Mouse (Mus musculus) urinary bladder, adult 2 months (tissue): ENCODE results near the gene Dop1b. TPM values are rescaled to one million over a fixed set of nuclear protein-coding genes. Genes with fewer than 3 reads are reported as not detected.
A peak's percentile ranks its signal among the peaks of the same experiment; 100 is the strongest.
"Not testable (repeated sequence)": the region's sequence is repeated elsewhere in the genome, so short reads cannot be mapped to it uniquely, and the experiment has no call there.

Experiments
- DNase-seq: peaks from one replicate; pipeline ENCODE4 v3.0.0; 2022; ENCODE audit warnings: low spot score
- polyA plus RNA-seq: library from polyadenylated mRNA; depleted of rRNA; stranded (reverse); fragments of >200 nt; gene quantifications from 2 replicates; pipeline ENCODE4 v1.2.3, GENCODE M21; 2012; rRNA removed

Gene Dop1b
- 30.7 and 34.3 TPM in 2 replicates for polyA plus RNA-seq

DNA sequence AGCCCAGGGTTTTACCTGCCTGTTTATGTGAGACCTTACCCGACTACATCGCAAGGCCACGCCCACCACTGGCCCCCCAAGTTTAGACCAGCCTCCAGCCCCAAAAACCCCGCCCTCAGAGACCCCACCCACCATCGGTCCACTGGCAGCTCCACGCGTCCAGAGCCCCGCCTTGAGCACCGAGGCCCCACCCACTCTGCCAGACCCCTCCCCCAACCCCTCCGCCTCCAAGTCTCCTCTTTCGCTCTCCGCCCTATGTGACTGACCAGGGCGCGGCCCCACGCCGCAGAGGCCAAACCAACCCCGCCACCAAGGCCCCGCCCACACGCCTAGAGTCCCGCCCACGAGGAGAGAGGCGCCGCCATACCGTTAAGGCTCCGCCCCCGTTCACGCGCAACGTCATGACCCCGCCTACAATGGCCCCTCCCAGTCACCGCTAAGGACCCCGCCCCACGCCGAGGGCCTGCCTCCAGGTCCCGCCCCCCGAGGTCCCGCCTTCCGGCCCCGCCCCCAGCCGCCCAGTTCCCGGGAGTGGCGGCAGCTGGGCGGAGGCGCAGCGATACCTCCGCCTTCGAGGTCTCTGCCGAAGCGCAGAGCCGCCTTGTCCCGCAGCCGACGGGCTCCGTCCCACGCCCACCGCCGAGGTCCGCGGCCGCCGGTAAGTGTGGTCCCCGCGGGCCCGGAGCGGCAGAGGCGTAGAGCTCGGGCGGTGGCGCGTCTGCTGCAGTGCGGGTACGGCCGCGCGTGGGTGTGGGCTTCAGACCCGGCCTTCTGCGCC, at the start of gene Dop1b:
Gene Dop1b (plus strand): TSS at position 494 of the 778 bp plus-strand sequence.
- peak; percentile 97 for DNase-seq

DNA sequence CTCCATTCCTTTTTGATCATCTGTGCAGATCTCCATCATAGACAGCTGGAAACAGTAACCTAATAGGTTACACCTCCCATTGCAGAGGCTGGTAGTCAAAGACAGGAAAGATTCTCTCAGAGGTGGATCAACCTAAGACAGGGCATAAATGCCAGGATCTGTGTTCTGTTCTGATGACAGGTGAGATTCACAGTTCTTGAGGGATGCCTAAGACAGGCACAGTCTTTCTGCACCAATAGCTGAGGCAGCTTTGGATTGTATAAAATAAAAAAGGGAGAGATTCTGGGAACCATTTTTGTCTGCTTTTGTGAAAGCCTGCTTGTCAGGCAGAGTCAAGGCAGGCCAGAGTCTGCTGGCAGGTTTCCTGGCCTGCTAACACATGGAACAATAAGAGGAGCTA, 43.7 kb upstream of the Dop1b start:
- no peak for DNase-seq

DNA sequence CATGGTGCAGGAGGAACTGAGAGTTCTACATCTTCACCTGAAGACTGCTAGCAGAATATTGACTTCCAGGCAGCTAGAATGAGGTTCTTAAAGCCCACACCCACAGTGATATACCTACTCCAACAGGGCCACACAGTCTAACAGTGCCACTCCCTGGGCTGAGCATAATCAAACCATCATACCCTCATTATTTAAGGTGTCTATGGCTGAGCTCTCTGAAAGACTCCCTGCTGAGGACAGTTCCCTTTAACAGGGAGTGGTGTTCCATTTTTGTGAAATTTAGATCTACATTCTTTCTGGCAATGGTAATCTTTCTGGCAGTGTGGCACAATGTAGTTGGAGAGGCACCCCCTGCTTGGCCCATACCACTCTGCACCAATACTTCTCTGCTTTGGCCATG, 42.2 kb upstream of the Dop1b start:
- DNase-seq: no peak

DNA sequence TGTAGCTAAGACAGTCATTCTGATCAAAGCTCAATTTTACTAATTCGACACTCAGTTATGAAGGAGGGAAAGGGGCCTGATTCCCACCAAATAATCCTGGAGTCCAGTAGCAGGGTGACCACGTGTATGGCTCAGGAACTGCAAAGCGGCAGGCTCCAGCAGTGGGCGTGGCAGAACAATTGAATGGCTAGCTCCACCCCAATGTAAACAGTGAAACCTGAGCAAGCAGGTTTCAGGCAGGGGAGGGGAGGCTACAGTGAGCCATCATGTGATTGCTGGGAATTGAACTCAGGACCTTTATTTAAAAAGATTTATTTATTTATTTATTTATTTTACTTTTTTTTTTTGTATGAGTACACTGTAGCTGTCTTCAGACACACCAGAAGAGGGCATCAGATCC, 41.2 kb upstream of the Dop1b start:
- DNase-seq: not testable (repeated sequence)

DNA sequence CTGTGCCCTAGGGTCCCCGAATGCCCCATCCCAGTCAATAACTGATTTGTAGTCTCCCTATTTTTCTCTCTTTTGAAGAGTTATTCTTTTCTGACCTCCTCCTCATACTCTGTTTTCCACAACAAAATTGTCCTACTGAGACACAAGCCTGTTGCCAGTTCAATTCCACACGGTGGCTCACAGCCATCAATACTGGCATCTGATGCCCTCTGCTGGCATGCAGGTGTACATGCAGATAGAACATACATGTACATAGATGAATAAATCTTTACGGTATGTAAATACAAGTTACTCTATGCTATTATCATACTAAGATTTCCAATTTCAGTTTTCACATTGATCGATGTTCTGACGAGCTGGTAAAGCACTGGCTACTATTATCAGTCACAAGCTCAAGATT, 40.6 kb upstream of the Dop1b start:
- DNase-seq: no peak

DNA sequence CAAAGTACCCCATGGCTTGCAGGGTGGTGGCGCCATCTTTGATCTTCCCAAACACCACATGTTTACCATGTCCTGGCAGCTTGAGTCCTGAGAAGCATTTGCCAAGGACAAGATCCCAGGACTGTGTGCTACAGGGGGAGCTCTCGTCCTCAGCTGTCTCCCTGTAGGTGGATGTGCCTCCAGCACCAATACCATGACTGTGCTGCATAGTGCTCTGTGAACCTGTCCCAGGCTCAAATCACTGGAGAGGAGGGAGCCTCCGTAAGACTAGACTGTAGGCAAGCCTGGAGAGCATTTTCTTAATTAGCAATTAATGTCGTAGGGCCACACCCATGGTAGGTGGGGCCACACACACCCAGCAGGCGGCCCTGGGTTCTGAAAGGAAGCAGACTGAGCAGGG, 35.3 kb upstream of the Dop1b start:
- DNase-seq: no peak

DNA sequence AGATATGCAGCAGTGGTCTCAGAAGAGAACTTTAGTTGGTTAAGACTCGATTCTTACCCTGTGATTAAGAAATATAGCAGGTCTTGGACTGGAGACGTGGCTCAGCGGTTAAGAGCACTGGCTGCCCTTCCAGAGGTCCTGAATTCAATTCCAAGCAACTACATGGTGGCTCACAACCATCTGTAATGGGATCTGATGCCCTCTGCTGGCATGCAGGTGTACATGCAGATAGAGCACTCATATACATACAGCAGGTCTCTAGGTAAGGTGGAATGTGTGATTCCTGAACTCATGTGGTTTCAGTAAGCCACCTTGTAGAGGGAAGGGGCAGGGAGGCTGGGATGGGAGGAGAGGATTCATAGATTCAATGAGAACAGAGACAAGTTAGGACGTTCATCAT, 33.5 kb upstream of the Dop1b start:
- no peak for DNase-seq

DNA sequence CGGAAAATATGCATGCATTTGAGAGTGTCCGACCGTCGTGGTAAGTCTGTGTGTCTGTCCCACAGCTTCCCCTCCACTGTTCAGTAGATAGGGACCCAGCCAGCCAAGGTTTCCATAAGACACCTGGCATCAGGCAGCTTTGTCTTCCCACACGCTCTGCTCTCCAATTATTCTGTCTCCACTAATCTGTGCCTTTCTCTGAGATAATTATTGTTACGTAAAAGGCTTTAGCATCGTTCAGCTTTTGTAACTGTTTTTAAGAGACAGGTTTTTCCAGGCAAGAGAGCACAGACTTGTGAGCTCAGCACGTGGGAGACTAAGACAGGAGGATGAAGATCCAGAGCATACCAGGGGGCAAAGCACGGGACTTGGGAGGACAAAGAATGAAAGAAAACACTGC, 32.5 kb upstream of the Dop1b start:
- DNase-seq: no peak

DNA sequence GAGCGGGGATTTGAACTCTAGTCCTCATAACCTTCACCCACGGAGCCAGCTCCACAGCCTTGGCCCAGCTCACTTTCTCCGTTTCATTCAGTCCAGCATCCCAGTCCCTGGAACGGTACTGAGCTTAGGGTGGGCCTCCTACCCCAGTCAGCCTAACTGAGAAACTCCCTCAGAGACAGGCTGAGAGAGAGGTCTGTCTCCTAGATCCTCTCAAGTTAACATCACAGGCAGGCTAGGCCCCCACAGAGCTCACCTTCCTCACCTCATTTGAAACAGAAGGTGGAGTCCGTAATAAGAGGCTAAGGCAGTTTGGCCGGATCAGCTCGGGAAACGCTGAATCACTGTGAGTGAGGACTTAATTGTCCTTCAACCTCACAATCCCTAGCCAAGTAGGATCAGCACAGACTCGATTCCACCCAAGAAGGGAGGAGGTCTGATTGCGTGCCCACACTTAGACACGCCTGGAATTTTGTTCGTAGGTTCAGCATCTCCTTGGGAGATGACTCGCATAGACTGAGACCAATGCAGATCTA, 29.5 kb upstream of the Dop1b start:
- DNase-seq: no peak

DNA sequence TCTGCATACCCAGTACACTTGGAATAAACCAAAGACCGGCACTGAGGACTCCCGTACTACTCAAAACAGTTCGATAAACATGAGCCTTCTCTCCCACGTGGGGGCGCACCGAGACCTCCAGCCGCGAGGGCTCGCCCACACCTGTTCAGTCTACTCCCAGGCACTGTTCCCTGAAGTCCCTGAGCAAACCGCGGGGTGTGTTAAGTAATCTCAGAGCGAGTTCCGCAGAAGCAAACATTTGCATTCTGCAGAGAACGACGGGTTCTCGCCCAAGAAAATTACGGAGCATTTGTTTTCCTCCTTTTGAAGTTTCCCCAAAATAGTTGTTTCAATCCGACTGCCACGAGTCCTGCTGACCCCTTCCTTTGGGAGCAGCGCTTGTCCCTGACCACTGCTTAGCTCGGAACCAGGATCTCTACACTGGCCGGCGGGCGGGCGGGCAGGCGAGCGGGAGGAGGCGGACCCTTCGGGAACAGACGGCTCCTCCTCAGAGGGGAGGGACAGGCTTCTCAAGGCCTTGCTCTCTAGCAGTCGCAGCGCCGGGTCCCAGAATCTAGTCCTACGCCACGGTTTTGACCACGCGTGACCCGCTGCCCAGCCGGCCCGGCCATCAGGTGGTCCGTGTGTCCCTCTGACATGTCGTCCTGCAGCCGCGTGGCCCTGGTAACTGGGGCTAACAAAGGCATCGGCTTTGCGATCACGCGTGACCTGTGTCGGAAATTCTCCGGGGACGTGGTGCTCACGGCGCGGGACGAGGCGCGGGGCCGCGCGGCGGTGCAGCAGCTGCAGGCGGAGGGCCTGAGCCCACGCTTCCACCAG, 28.8 kb upstream of the Dop1b start, which contains the start of gene Cbr3:
Gene Cbr3 (plus strand): TSS at position 527 of the 819 bp plus-strand sequence.
- peak; percentile 60 for DNase-seq

DNA sequence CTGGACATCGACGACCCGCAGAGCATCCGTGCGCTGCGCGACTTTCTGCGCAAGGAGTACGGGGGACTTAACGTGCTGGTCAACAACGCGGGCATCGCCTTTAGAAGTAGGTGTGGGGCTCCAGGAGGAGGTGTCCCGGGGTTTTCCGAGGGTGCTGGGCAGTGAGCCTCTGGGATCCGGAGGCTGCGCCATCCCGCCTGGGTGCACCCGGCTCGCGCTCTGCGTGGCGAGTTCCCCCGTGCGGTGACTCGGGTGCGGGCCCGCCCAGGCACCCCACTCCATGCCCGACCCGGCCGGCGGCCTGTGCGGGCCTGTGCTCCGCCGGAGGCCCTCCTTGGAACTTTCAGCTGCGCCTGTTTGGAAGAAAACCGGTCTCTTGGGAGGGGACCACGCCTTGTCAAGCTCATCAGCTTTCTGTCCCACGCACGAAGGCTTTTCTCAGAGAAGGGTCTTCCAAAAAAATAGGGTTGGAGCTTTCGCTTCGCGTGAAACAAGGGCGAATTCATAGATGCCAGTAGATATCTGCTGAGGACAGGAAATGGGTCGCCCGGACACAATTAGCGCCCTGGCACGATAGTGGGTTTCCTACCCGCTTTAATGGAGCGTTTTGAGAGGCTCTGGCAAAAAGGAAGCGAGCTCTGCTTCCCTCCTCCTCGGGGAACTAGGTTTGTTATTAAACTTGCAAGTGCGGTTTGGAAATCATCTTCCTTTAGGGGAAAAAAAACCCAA, 28.0 kb upstream of the Dop1b start:
- peak; percentile 38 for DNase-seq

DNA sequence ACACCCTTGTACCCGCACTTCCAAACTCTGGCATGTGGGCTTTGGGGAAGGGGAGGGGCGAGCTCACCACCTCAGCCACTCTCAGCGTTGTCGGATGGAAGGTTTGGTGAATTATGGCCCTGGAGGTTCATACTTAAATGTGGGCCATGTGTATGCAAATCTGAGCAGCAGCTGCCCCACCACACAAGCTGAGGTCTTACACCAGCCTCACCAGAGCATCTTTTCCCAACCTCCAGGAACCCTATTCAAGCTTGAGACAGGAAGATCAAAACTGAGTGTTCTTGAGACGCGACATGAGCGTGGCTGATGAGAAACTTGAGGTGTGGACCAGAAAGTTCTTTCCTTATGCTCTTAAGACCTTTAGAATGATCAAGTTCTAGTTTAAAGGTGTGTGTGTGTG, 27.3 kb upstream of the Dop1b start:
- DNase-seq: no peak

DNA sequence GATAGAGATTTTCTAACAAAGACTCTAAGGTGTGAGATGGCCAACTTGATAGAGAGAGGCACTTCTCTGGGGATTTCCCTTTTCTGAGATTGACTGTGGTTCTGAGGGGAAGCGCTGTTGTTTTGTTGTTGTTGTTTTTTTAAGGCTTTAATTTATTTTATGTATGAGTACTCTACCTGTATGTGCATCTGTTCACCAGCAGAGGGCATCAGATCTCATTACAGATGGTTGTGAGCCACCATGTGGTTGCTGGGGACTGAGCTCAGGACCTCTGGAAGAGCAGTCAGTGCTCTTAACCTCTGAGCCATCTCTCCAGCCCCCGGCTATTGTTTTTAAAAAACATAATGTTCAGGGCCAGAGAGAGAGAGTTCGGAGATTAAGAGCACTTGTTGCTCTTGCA, 25.9 kb upstream of the Dop1b start:
- DNase-seq: not testable (repeated sequence)

DNA sequence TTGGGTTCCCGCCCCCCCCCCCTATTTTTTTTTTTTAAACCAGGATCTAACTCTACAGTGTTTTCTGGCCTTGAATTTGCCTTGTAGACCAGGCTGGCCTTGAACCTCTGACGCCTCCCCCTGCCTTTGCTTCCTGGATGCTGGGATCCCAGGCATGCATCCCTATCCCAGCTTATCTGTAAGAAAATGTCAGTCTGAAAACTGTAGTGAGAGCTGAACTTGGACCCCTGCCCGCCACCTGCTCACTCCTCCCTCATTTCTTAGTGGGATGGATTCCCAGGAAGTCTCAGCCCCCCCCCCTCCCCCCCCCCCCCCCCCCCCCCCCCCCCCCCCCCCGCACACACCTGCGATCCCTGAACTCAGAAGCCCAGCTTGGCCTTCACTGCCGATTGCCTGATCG, 25.3 kb upstream of the Dop1b start:
- DNase-seq: no peak

DNA sequence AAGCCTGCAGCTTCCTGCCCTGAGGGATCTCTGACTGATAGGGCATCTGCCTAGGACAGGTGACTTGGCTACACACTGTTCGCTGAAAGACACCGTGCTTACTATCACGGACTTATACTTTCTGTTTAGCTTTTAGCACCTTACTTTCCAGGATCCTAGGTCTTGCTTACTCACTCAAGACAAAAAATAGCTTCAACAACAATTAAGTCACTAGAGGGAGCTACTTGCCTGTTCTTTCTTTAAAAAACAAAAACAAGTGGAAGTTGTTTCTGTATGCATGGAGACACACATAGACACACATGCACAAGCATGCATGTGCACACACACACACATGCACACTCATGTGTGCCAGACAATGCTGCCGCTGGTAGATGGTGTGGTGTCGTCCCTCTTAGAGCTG, 24.8 kb upstream of the Dop1b start:
- DNase-seq: no peak

DNA sequence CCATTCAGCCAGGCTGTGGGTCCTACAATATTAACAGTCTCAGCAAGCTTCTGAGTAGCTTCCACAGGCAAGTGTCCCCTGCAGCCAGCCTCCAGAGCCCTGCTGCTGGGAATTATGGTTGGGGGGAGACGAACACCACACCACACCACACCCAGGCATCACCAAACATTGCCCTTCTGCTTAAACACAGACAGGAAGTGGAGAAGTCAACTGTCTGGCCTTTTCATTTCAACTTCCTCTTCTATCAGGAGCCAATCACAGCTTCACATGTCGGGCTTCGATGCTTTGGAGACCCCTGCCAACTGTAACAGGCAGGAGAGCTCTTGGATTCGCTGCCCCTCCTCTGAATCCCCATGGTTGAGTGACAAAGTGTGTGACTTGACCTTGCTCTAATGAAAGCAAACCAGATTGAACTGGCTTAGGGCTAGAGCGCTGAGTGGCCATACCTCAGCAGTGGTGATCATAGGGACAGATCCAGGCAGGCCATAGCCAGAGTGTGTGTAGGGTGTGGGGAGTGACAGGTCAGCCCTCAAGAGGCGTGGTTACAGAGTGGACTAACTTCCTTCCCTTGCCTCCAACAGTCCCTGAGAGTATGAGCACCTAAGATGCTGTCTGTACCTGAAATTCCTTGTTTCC, 20.4 kb upstream of the Dop1b start:
- DNase-seq: no peak

DNA sequence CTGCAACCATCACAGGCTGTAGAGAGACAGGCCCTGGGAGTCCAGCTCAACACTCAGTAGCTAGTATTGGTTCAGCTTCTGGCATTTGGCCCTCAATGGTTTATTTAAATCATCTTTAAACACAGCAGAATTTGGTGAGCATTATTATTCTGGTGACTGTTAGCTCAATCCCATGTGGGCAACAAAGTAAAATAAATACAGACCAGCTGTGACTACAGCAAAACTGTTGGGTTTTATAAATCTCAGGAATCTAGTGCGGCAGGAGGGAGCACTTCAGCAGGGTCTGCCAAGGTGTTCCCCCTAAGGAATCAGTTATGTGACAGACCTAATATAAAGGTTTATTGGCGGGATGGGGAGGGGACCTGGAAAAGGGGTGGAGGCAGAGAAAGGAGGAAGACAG, 19.0 kb upstream of the Dop1b start:
- DNase-seq: no peak

DNA sequence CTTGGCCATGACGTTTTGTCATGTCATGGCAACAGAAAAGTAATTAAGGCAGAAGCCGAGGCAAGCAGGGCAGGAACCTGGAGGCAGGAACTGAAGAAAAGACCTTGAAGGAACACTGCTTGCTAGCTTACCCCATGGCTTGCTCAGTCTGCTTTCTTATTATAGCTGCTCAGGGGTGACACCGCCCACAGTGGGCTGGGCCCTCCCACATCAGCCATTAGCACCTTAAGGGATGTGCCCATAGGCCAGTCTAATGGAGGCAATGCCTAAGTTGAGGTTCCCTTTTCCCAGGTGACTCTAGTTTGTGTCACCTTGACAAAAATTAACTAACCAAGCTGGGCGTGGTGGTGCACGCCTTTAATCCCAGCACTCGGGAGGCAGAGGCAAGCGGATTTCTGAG, 4.6 kb upstream of the Dop1b start:
- DNase-seq: no peak

DNA sequence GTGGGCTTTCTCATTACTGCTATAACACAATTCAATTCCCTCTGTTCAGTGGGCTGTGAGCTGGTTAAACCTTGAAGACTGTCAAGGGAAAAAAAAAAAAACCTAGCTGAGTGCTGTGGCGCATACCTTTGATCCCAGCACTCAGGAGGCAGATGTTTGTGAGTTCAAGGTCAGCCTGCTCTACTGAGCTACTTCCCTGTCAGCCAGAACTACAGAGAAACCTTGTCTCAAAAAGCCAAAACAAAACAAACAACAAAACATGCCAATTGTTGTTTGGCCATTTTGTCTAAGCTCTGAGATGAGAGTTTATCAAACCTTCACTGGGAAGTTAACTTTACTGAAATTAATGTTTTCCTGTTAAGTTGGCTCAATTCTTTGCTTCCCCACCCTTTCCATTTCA, 2.5 kb upstream of the Dop1b start:
- DNase-seq: no peak

DNA sequence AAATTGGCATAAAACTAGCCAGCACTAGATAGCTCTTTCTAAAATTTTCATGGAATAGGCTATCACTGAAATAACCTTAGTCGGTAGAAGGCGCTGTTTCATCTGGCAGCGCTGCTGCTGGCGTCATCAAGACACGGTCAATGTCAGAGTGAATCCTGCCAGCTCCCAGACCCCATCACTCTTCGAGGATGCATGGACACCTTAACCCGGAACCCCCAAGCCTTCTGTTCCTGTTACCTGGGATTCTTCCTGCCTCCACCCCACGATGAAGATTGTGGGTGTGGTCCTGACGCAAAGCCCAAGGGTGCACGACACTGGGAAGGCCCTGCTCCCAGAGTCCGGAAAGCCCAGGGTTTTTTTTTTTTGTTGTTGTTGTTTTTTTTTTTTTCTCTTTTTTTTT, 780 bp upstream of the Dop1b start:
- DNase-seq: peak; percentile 39

DNA sequence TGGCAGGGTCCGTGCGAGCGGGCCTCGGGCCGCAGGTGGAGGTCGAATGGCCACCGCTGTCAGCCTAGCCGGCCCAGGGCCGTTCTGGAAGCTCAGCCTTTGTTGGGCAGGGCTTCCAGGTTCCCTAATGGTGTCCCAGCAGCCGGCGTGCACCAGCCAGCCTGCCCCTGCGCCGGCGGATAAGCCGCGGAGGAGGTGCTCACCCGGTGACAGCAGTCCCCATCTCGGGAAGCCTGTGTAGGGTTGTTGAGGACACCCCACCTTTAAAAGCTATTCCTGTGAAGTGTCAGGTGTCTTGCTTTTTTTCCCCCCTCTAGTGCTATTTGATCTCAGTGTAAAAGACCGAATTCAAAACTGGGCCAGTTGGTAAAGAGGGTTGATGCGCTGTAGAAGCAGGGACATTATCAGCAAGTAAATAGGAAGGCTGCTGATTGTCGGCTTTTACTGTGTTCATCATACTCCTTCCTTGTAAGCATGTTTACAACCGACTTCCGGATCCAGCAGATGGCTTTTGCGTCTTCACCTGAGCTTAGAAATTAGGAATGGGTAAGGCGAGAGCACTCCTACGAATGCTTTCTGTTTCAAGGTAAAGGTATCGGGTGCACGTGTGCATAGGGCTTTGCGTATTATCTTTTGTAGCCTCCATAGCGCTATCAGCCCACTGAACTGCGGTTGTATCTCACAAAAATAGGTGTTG, 633 bp downstream of the Dop1b start:
- no peak for DNase-seq
